Mouse (Mus musculus): Measurements from ENCODE around the gene Uap1.

Uap1 gene

DNA sequence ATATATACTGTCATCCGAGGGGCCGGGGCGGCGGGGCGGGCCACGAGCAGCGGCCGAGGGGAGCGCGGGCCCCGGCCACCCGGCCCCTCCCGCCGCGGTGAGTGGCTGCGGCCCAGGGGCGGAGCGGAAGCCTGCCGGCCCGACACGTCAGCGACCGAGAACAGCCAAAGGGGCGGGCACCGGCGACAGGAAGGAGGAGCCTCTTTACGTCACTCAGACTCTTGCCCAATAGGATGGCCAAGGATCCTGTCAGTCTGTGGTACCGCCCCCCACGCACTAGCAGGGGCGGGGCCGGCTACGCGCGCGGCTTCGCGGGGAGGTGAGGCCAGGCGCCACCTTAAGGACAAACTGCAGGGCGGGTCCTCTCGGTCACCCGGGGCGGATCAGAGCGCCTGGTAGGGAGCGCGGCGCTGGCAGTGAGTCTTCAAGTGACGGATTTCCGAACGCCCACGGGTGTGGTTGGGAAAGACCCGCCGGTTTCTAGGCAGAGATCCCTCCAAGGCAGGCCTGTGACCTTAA is at the start of gene Uap1:
Uap1 (minus strand) TSS at position 144 of the 519 bp plus-strand sequence.
- peak; percentile 100 for DNase-seq

DNA sequence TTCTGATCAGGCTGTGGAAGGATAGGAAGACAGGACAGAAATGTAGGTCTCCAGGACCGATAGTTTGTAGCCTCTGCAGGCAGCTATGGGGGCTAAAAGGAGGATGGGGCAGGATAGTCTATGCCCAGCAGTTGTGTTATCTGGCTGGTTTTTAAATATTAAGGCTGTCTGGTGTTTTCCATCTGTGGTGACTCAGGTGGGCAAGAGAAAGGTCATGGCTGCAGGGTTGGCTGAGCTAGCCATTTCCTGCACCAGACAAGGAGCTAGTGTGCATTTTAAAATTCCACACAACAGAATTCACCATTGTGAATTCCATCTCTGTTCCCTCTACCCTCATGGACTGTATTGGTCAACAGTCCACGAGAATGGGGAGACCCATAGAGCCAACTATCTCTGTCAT is 48.5 kb upstream of the Uap1 start:
- DNase-seq, result no peak

DNA sequence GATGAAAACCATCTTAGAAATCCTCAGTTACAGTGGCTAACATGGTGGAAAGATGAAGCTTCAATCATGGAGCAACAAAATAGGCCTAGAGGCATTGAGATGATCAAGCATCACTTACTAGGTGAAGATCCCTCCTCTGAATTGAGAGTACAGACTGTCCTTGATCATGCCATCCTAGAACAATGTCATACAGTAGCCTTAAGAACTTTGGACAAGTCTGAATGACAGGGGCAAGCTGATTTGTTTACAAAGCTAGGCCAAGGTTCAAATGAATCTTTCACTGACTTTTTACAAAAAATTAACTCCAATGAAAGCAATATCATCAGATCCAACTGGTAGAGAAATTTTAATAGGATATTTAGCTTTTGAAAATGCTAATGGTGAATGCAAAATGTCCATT is 45.6 kb upstream of the Uap1 start:
- peak; percentile 85 for DNase-seq

DNA sequence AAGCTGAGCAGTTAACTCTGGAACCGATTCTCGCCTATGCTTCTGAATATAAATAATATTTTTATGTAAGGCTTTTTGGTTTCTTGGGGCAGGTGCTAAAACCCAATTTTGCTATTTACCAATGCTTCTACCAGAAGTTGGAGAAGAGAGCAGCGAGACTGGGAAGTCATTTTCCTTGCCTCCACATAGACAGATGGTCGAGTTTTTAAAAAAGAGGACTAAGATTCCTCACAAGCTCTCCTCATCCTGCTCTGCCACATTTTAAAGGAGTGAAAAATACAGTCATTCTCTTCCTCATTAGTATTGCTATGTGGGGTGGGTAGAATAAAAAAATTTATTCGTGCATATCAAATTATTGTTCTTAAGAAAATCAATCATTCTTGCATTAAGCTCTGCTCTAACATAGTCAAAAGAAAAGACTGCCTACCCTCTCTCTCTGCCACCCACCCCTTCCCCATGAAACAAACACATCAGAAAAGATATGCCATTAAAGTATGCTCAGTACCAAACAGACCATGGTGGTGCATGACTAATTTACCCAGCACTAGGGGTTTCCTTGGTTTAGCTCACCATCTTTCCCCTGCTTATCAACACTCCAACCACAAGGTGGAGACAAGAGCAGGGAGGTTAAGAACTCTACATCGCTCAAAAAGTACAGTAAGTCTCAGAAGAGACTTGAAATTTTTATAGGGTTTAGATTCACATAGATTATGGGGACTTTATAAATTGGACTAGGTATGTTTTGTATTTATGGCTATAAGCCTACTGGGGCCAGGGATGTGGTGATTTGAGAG is 43.5 kb upstream of the Uap1 start:
- peak; percentile 49 for DNase-seq

DNA sequence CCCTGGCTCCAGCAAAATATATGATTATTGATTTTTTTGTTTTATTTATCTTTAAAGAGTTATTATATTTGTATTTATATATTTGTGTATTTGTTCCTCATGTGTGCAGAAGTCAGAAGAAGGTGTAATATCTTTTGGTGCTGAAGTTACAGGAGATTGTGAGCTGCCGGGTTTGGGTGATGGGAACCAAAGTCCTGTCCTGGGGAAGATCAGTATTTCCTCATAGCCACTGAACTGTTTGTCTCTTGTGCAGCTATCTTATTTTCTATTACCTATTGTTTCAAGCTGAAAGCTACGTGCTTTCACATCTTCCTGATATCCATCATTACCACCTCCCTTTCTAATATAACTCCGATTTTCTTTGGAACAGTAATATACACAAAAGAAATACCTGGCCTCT is 40.8 kb upstream of the Uap1 start:
- no peak for DNase-seq

DNA sequence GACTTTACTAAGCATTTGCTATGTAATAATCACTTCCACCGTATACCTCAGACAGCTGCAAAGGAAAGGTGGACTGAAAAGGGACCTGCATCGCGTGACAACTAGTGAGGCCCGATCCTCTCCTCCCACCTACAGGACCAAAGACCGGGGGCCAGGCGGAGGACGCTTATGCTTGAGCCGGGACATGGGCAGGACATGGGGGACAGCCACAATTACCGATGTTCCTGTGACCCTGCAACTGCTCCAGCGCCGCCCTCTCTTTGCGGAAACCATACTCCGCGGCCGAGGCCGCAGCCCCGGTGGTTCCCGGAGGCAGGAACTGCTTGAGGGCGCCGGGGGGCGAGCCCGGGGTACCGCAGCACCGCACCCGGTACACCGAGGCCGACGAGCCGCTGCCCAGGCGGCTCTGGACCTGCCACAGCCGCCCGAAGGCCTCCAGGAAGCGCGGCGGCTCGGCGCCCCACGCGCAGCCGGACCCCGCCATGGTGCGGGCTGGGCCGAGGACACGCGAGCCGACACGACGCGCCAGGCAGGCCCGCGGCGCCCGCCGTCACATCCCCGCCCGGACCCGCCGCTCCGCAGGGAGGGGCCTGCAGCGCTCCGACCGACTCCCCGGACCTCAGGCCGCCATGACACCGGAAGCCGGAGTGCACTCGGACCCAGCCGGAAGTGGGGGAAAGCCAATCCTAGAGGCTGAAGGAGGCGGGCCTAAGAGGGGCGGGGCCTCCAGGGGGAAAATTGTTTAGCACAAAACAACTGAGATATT is 40.2 kb upstream of the Uap1 start, which contains the start of gene Uhmk1:
Uhmk1 (minus strand) TSS at position 641 of the 766 bp plus-strand sequence.
- DNase-seq, result peak; percentile 92

DNA sequence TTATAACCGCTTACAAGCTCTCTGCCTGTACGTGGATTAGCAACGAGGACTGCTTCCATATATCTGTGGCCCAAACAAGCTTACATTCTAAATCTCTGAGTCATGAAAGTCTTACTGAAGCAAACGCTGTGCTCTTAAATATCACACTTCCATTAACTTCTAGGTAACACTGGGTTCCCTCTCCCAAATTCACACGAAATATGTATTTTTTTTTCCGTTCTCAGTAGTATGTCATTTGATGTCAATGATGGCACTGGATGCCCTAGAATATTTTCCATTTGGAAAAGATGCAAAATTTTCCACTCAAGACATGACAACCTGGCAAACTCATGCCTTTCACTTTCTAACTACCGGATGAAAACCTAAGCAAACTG is 39.6 kb upstream of the Uap1 start:
- DNase-seq, result no peak

DNA sequence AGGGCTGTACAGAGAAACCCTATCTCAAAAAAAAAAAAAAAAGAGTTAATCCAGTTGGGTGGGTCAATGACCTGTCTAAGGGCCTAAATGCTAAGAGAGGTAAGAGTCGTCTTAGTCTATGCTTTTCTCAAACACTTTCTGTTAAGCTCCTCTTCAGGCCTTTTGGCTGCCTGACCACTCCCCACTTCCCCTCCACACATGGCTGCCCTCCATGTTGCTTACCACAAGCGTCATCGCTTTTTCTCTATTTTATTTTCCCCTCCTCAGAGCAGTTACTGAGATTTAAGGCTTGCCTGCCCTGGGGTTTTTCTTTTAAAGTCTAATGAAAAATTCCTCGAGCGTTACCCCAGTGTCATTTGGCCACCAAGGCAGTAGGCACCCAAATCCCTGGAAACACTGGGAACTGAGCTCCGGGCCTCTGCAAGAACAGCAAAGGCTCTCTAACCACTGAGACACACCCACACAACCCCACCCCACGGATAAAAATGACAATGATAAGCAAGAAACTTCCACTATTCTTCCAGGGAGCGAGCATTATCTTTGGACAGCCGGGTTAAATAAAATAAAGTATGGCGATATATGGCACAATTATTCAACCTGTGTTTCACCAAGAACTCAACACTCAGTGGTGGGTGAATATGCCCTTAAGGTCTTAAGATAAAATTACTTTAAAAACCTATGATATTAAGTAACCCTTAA is 38.6 kb upstream of the Uap1 start:
- DNase-seq, result no peak

DNA sequence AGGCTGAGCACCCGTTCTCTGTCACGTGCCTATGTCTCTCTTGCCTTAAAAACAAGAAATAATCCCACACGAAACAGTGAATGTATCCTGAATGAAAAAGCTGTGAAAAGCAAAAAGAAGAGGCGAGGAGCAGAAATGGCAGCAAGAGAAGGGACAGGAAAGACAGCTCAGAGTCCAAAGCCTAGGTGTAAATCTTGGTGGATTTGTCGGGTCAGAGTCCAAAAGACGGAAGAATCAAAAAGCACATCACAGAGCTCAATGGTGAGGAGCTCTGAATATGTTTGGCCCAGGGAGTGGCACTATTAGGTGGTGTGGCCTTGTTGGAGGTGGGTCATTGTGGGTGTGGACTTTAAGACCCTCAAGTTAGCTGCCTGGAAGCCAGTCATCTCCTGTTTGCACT is 31.6 kb upstream of the Uap1 start:
- DNase-seq, result peak; percentile 59

DNA sequence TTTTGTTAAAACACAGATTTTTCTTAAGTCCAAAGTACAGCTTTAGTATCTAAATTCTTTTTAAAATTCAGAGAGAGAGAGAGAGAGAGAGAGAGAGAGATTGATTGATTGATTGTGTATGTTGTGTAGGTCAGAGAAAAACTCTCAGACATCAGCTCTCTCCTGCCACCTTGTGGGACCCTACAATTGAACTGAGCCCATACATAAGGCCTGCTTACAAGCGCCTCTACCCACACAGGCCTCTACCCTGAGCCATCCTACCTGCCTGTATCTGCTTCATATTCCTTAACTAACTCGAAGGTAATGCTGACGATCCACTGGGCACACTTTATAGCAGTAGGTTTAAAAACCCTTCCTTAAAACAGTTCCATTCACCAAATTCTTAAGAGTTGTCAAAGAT is 25.6 kb upstream of the Uap1 start:
- DNase-seq, result no peak

DNA sequence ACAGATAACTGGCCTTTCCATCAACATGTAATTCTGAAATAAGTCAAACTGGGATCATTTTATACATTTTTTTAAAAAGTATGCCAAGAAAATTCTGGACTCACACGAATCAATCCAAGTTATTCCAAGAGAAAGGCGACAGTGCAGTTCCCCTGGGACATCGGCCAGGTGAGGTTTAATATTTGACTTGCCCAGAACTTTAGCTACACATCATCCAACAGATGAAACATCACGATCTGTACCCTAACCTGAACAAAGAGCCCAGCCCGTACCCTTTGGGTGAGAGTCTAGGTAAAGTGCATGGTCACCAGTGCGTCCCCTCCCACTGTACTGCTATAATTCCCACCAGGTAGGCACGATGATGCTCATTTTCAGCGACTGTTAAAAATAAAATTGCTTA is 21.5 kb upstream of the Uap1 start:
- peak; percentile 88 for DNase-seq

DNA sequence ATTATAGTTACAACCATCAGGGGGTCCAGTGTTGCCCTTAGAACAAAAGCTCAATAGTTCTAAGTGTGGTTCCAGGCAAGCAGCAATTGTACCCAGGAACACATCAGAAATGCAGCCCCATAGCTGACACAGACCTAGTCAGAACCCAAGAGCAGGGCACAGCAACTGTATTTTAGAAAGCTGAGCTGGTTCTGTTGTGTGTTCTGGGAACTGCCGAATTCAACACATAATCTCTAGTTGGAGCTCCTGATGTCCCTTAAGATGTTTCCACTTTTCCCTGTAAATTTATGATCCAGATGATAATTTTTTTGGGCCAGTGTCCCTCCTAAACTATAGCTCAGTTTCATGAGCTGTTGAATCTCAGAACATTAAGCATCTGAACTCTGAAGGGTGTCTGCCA is 17.2 kb upstream of the Uap1 start:
- DNase-seq, result no peak

DNA sequence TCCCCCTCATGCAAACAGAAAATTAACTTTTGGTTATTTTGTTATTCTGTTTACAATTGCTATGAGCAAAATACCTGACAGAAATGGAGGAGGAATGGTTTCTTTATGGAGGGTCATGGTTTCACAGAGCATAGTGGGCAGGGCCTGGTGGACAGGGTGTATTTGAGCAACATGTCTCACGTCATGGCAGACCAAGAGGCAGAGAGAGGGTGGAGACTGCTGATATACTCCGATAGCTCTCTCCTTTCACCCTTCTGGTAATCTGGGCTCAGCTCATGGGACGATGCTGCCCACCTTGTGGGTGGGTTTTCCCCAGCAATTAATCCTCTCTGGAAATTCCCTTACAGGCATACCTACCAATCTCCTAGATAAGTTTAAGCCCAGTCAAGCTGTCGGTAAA is 15.5 kb upstream of the Uap1 start:
- DNase-seq, result peak; percentile 35

DNA sequence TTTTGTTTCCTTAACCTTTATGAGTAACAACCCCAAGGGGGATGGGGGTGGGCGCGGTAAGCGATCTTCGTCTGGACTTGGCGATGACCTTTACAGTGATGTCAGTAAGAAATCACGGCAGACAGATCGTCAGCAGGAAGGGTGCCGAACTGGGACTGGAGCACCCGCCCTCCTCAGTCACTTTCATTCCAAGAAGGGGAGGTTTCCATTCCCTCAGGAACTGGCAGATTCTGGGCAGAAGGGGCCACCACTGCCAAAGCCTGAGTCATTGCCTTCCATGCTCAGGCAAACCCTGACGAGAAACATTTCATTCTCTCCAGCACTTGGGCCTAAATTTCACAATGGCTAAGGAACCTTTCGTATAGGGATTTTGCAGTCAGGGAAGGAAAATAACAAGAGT is 13.8 kb upstream of the Uap1 start:
- no peak for DNase-seq

DNA sequence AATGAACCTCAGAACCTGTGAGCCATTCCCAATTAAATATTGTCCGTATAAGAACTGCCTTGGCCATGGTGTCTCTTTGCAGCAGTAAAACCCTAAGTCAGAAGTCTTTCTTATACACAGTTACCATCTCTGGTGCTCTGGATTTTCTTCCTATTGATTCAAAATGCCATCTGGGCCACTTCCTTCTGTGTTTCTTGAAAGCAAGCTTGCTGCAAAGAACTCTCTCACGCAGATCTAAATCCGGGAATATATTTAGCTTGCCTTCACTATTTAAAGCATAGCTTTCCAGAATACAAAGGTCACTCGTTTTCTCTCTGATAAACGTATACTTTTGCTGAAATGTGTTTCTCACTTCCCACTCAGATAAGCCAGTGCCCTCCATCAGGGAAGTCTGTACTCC is 11.8 kb upstream of the Uap1 start:
- DNase-seq, result no peak

DNA sequence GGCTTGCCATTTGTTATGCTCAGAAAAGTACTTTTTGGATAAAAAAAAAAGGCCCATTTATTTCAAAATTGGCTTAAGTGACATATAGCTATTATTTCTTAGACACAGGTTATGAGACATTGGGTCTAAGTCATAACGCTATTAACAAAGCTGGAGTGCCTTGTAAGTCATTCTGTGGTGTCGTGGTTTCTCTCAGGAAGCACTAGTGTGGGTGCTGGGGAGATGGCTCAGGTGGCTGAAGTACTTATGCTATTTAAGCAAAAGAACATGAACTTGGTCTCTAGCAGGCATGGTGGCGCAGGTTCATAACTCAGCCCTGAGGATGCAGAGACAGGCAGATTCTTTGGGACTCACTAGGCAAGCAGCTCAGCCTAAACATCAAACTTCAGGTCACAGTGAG is 10.4 kb upstream of the Uap1 start:
- no peak for DNase-seq

DNA sequence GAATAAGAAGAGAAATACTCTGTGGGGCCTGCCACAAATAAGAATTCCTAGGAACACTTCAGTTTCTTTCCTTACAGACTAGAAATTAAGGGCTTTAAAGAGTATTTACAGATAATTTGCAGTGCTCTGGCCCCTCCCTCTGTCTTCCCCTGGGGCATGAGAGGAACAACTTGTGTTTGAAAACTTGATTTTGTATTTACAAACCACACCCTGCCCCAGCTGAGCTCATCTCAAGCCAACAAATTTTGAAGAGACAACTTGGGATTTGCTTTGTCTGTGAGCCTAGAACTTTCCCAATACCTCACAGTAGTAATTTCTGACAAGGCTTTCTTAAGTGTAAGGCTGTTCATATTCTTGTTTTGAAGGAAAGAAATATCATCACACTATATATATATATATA is 7.9 kb upstream of the Uap1 start:
- no peak for DNase-seq

DNA sequence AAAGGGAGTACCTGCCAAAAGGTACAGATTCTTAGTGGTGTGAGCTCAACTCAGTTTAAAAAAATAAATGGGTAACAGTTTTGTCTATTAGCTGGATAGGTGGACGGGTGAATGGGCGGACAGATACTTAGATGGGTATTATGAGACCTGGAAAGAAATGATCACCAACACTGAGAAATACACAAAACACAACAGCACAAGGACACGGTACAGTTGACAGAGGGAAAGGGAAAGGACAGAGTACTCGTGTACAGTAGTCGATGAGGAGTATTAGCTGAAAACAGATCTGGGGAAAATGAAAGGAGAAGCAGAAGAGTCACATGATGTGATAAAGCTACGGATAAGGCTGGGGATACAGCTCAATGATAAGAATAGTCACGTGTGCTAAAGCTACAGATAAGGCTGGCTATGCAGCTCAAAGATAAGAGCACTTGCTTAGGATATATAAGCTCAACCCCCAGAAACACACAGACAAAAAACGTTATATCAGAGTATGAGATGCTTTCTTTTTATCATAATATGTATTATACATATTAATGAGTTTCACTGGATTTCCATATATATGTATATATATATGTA is 2.0 kb upstream of the Uap1 start:
- no peak for DNase-seq

DNA sequence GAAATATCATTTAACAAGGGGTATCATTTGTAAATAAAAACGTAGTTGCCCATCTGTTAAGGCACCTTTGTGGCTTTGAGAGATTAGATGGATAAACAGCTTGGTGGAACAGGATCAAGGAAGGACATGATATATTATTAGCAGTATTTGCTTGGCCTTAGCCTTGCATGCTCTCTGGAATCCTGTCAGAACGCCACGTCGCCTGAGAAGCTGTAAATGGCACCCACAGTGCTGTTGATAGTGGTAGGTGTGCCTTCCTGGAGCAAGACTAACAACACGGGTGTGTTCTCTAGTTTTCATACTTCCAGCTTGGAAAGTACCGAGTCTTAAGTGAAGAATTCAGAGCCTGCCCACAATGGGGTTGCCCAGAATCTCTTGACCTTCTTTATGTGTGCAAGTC is 1.1 kb upstream of the Uap1 start:
- no peak for DNase-seq

DNA sequence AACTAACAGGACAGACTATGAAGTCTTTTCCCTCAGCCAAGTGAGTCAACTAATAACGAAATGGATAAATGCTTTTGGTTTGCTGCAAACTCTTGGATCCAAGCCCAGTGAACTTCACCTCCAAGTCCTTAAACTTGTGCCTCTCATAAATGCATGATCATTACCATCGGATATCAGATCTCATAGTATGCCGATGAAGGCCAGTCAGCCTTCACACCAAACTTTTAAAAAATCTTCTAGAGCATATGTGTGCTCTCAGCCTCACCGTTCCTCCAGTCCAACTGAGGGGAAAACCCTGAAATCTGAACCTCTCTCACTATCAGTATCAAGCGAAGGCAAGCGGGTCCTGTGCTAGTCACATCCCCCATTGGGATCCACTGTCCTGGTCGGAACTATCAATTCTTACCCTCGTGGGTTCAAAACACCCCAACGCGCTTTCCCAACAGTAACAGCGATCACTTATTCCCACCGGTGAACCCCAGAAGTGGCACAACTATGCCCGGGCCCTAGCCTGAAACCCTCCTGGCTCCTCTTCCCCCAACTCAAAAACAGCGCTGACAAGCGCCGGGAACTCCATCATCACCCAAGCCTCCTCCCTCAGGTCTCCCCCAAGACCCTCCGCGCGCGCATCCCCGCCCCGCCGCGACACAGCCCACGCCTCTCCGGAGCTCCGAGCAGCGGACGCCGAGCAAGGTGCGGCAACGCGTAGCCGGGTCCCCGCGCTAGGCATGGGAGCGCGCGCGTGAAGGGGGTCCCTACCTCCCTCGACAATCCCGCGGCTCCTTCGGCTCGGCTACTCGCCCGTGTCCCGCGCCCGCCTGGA is 555 bp downstream of the Uap1 start:
- peak; percentile 79 for DNase-seq

DNA sequence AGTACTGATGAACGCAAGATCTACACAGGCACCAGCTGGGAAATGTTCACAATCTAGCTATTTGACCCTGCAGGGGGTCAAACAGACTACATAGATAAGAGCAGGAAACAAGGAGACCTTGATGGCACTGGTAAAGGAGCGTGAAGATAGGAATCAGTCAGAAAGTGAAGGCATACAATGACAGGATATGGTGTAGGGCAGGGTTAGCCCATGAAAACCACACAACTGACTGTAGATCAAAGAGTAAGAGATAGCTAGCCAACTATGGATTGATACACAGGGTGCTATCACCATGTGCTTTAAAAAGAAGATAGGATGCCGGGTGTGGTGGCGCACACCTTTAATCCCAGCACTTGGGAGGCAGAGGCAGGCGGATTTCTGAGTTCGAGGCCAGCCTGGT is 7.0 kb downstream of the Uap1 start:
- no peak for DNase-seq

DNA sequence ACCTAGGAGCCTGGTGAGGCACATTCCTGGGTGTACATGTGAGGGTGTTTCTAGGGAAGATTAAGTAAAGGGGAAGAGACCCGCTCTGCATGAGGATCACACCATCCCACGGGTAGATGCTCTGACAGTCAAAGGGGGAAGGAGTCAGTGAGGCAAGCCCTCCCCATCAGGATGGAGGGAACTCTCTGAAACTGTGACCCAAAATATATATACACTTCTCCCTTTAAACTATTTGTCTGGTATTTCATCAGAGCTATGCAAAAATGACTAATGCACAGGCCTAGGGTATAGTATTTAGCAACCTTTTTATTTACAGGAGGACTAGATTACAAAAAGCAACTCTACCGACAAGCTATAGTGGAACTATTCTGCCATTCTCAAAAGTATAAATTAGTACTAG is 9.8 kb downstream of the Uap1 start:
- no peak for DNase-seq

Measured in kidney, adult 9 months (tissue).